Mouse (Mus musculus): Measurements from ENCODE around the gene Phtf2.

DNA sequence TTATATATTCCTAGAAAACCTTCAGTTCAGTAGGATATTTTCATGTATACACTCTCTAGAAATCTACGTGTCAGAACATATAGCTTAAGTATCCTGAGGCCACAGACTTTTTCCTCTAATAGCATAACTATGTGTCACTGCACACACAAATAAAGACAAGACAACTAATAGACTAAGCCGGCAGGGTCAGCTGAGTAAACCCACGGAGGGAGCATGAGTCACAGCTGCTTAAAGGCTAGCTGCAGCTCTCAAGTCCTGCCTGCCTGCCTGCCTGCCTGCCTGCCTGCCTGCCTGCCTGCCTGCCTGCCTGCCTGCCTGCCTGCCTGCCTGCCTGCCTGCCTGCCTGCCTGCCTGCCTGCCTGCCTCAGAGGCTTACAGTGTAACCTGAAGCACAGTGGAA is 43.5 kb upstream of the Phtf2 start:
- TF ChIP-seq CTCF (IDR thresholded peaks at IDR 0.05; ENCODE audit: borderline replicate concordance, insufficient read depth, low read depth, low read length) (no peak), POLR2A (IDR thresholded peaks at IDR 0.05; ENCODE audit: borderline replicate concordance, insufficient read depth, low read length) (no peak)

Measured in cerebellum, adult 2 months (tissue).